ENCODE assay signal across 10 mouse cellular contexts in genomic region chr4:151520103-151520502, GRCm38 (mm10).
A peak's percentile ranks its signal among the peaks of the same experiment; 100 is the strongest.
DNase-seq lines count a peak whose midpoint lies in the region; ATAC-seq and TF ChIP-seq lines count a peak whose summit lies in the region.
"Had no signal": no experiment of that assay in that cellular context is flagged by ENCODE, and none has a peak within 500 bp of the region (broad histone marks: within the 10 kb centered on the region; RNA-seq: fewer than 3 reads in every experiment).

No protein-coding gene starts in this region.

- H3K9me3 ChIP-seq in megakaryocyte, embryonic 14.5 days, result peaks cover 22% of the 10 kb centered on the region
- no peaks in the 10 kb centered on the region for H3K9me3 ChIP-seq in midbrain, postnatal 0 days (ENCODE audit: low read length)
- H3K9me3 ChIP-seq in intestine, postnatal 0 days (ENCODE audit: control insufficient read depth), result no peaks in the 10 kb centered on the region

- peaks cover 16% of the 10 kb centered on the region for H3K4me1 ChIP-seq in megakaryocyte, embryonic 14.5 days
- H3K4me1 ChIP-seq in midbrain, postnatal 0 days (ENCODE audit: insufficient read depth, low read length), result no peaks in the 10 kb centered on the region
- H3K4me1 ChIP-seq in intestine, postnatal 0 days (replicated peaks; ENCODE audit: control insufficient read depth, insufficient read depth, low read length), result no peaks in the 10 kb centered on the region

- TF ChIP-seq CTCF in midbrain, postnatal 0 days (IDR thresholded peaks at IDR 0.05), result no peak
- no peak for TF ChIP-seq CTCF in intestine, postnatal 0 days (IDR thresholded peaks at IDR 0.05; ENCODE audit: low read depth)

- peak; percentile 28 for DNase-seq in adrenal gland, adult 2 months
- DNase-seq in adrenal gland, postnatal 4 days (ENCODE audit: low spot score in 2 of 2), result no peak
- DNase-seq in heart, adult 8-10 months (ENCODE audit: low spot score), result peak; percentile 40
- no peak for DNase-seq in midbrain, postnatal 0 days (ENCODE audit: low spot score)
- no peak for DNase-seq in right cerebral cortex, adult 18-20 months

- H3K27ac ChIP-seq in midbrain, postnatal 0 days (ENCODE audit: low read depth, low read length), result no peak overlapping the region
- no peak overlapping the region for H3K27ac ChIP-seq in intestine, postnatal 0 days (ENCODE audit: low read depth, low read length)

- no peak for ATAC-seq in megakaryocyte, adult 5-6 weeks (ENCODE audit: poor library complexity, severe bottlenecking)
- ATAC-seq in midbrain, postnatal 0 days (ENCODE audit: low FRiP score), result no peak
- ATAC-seq in intestine, postnatal 0 days, result no peak
- ATAC-seq: forebrain, embryonic 16.5 days; inflammation-experienced regulatory T-cells, adult 6 months had no signal

- H3K27me3 ChIP-seq in megakaryocyte, embryonic 14.5 days (replicated peaks), result no peaks in the 10 kb centered on the region
- no peaks in the 10 kb centered on the region for H3K27me3 ChIP-seq in midbrain, postnatal 0 days (ENCODE audit: insufficient read depth, low read length)
- H3K27me3 ChIP-seq in intestine, postnatal 0 days (replicated peaks; ENCODE audit: control insufficient read depth, insufficient read depth, low read length), result no peaks in the 10 kb centered on the region

- 28% methylated on average over 8 of the region's 8 CpGs for WGBS in midbrain, postnatal 0 days
- WGBS in intestine, postnatal 0 days, result 20% methylated on average over 8 of the region's 8 CpGs

- H3K4me2 ChIP-seq in midbrain, postnatal 0 days (ENCODE audit: low read depth, low read length, poor library complexity, severe bottlenecking), result no peak overlapping the region
- no peak overlapping the region for H3K4me2 ChIP-seq in intestine, postnatal 0 days (replicated peaks; ENCODE audit: low read depth)

- H3K4me3 ChIP-seq in megakaryocyte, embryonic 14.5 days (replicated peaks), result peak overlapping the region; percentile 75
- H3K4me3 ChIP-seq in midbrain, postnatal 0 days (ENCODE audit: low read depth, low read length), result no peak overlapping the region
- H3K4me3 ChIP-seq in intestine, postnatal 0 days (ENCODE audit: low read depth, low read length), result no peak overlapping the region

- H3K9ac ChIP-seq in midbrain, postnatal 0 days (replicated peaks; ENCODE audit: low read length, poor library complexity, severe bottlenecking), result 0 out of 2 replicates have a peak overlapping the region, but pooled peaks have one; percentile 2
- H3K9ac ChIP-seq in intestine, postnatal 0 days (ENCODE audit: low read depth, low read length), result no peak overlapping the region

- H3K36me3 ChIP-seq in megakaryocyte, embryonic 14.5 days (replicated peaks; ENCODE audit: low read length), result no peaks in the 10 kb centered on the region
- no peaks in the 10 kb centered on the region for H3K36me3 ChIP-seq in midbrain, postnatal 0 days (ENCODE audit: insufficient read depth, low read length)
- no peaks in the 10 kb centered on the region for H3K36me3 ChIP-seq in intestine, postnatal 0 days (ENCODE audit: control insufficient read depth, insufficient read depth)

Comparison
In these comparisons a context has a peak if more than half of its experiments do, and no peak if none do; other contexts are left out.
1. DNase-seq: peak in adrenal gland, adult 2 months (single experiment) and heart, adult 8-10 months (single experiment); none in adrenal gland, postnatal 4 days (0 of 2), midbrain, postnatal 0 days (single experiment) and right cerebral cortex, adult 18-20 months (single experiment).